Mouse (Mus musculus): ENCODE measurements around the gene Gfi1b. TPM values are rescaled to one million over a fixed set of nuclear protein-coding genes. Genes with fewer than 3 reads are reported as not detected.

The Gfi1b gene
- 1.1 and 2.5 TPM in 2 replicates for polyA plus RNA-seq (2015; fragmentation: Nextera tagmentation; extraction: Ambion mirVana)

- no peak for ATAC-seq
- H3K36me3 ChIP-seq (ENCODE audit: control insufficient read depth, insufficient read depth, low read length) = no peaks in the 10 kb centered on the region
- H3K27ac ChIP-seq (ENCODE audit: low read length) = no peak within 1 kb of the TSS
- H3K4me1 ChIP-seq (ENCODE audit: control insufficient read depth, insufficient read depth, low read length) = 0 out of 2 replicates have a peak, but pooled peaks cover 3% of the 10 kb centered on the region
- no peak within 1 kb of the TSS for H3K4me2 ChIP-seq (ENCODE audit: low read depth, low read length)
- H3K9ac ChIP-seq (ENCODE audit: low read depth, low read length) = no peak within 1 kb of the TSS
- H3K27me3 ChIP-seq (replicated peaks; ENCODE audit: control insufficient read depth, insufficient read depth, low read length) = peaks cover 10% of the 10 kb centered on the region
- H3K9me3 ChIP-seq (ENCODE audit: control insufficient read depth, low read length) = no peaks in the 10 kb centered on the region
- WGBS = 7% methylated on average over 16 of the region's 16 CpGs
- H3K4me3 ChIP-seq (ENCODE audit: low read length) = no peak within 1 kb of the TSS
Observed at GRCm38 (mm10) chr2:28621664-28622171, at the start of gene Gfi1b. Gene Gfi1b, minus strand, starts transcription at chr2:28621982.

DNA sequence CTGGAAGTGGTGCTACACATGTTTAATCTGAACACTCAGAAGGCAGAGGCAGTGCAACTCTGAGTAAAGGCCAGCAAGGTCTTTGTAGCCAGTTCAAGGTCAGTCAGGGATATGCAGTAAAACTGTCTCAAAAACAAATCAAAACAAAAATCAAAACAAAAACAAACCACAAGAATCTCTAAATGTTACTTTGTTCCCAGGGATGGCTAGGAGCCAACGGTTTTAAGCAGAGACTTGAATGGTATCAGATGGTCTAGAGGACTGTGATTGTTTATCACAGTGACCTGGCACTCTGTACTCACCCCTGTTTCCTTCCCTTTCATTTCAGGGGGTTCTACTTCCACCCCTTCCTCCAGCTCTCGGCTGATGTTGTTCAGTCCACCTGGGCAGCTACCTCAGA lies 49.7 kb upstream of the Gfi1b start:
- 96% methylated on average over 2 of the region's 2 CpGs for WGBS
- H3K9me3 ChIP-seq (ENCODE audit: control insufficient read depth, low read length) = no peaks in the 10 kb centered on the region
- H3K27ac ChIP-seq (ENCODE audit: low read length) = no peak overlapping the region
- H3K4me3 ChIP-seq (ENCODE audit: low read length) = no peak overlapping the region
- H3K9ac ChIP-seq (ENCODE audit: low read depth, low read length) = no peak overlapping the region
- no peak for ATAC-seq
- no peak overlapping the region for H3K4me2 ChIP-seq (ENCODE audit: low read depth, low read length)
- H3K36me3 ChIP-seq (ENCODE audit: control insufficient read depth, insufficient read depth, low read length) = peaks cover 6% of the 10 kb centered on the region; the same call in 1 of the 2 replicates
- H3K4me1 ChIP-seq (ENCODE audit: control insufficient read depth, insufficient read depth, low read length) = no peaks in the 10 kb centered on the region
- H3K27me3 ChIP-seq (replicated peaks; ENCODE audit: control insufficient read depth, insufficient read depth, low read length) = no peaks in the 10 kb centered on the region

- ATAC-seq = no peak
- WGBS = 64% methylated on average over 3 of the region's 3 CpGs
- Histone ChIP-seq H3K4me3 (ENCODE audit: low read length) (no peak overlapping the region), H3K27me3 (replicated peaks; ENCODE audit: control insufficient read depth, insufficient read depth, low read length) (no peaks in the 10 kb centered on the region), H3K4me1 (ENCODE audit: control insufficient read depth, insufficient read depth, low read length) (no peaks in the 10 kb centered on the region), H3K9me3 (ENCODE audit: control insufficient read depth, low read length) (no peaks in the 10 kb centered on the region), H3K9ac (ENCODE audit: low read depth, low read length) (no peak overlapping the region), H3K4me2 (ENCODE audit: low read depth, low read length) (no peak overlapping the region), H3K27ac (ENCODE audit: low read length) (no peak overlapping the region), H3K36me3 (ENCODE audit: control insufficient read depth, insufficient read depth, low read length) (peaks cover 18% of the 10 kb centered on the region; the same call in 1 of the 2 replicates)
Observed at GRCm38 (mm10) chr2:28665818-28666217, 44.0 kb upstream of the Gfi1b start.

- no peak for ATAC-seq
- no peaks in the 10 kb centered on the region for H3K4me1 ChIP-seq (ENCODE audit: control insufficient read depth, insufficient read depth, low read length)
- no peaks in the 10 kb centered on the region for H3K9me3 ChIP-seq (ENCODE audit: control insufficient read depth, low read length)
- 90% methylated on average over 3 of the region's 3 CpGs for WGBS
- H3K36me3 ChIP-seq (ENCODE audit: control insufficient read depth, insufficient read depth, low read length) = peaks cover 18% of the 10 kb centered on the region; the same call in 1 of the 2 replicates
- no peak overlapping the region for H3K9ac ChIP-seq (ENCODE audit: low read depth, low read length)
- no peak overlapping the region for H3K27ac ChIP-seq (ENCODE audit: low read length)
- H3K4me2 ChIP-seq (ENCODE audit: low read depth, low read length) = no peak overlapping the region
- no peaks in the 10 kb centered on the region for H3K27me3 ChIP-seq (replicated peaks; ENCODE audit: control insufficient read depth, insufficient read depth, low read length)
- H3K4me3 ChIP-seq (ENCODE audit: low read length) = no peak overlapping the region
Observed at GRCm38 (mm10) chr2:28662891-28663290, 41.1 kb upstream of the Gfi1b start.

- no peaks in the 10 kb centered on the region for H3K4me1 ChIP-seq (ENCODE audit: control insufficient read depth, insufficient read depth, low read length)
- H3K36me3 ChIP-seq (ENCODE audit: control insufficient read depth, insufficient read depth, low read length) = peaks cover 7% of the 10 kb centered on the region
- H3K9ac ChIP-seq (ENCODE audit: low read depth, low read length) = no peak overlapping the region
- ATAC-seq = no peak
- no peaks in the 10 kb centered on the region for H3K9me3 ChIP-seq (ENCODE audit: control insufficient read depth, low read length)
- H3K27me3 ChIP-seq (replicated peaks; ENCODE audit: control insufficient read depth, insufficient read depth, low read length) = no peaks in the 10 kb centered on the region
- H3K4me3 ChIP-seq (ENCODE audit: low read length) = no peak overlapping the region
- no peak overlapping the region for H3K27ac ChIP-seq (ENCODE audit: low read length)
- 79% methylated on average over 8 of the region's 8 CpGs for WGBS
- no peak overlapping the region for H3K4me2 ChIP-seq (ENCODE audit: low read depth, low read length)
Observed at GRCm38 (mm10) chr2:28656216-28656615, 34.4 kb upstream of the Gfi1b start.

GRCm38 (mm10) chr2:28654295-28654694 lies 32.5 kb upstream of the Gfi1b start:
- 58% methylated on average over 2 of the region's 2 CpGs for WGBS
- H3K9ac ChIP-seq (ENCODE audit: low read depth, low read length) = no peak overlapping the region
- H3K4me1 ChIP-seq (ENCODE audit: control insufficient read depth, insufficient read depth, low read length) = no peaks in the 10 kb centered on the region
- H3K4me2 ChIP-seq (ENCODE audit: low read depth, low read length) = no peak overlapping the region
- H3K4me3 ChIP-seq (ENCODE audit: low read length) = no peak overlapping the region
- peaks cover 7% of the 10 kb centered on the region for H3K36me3 ChIP-seq (ENCODE audit: control insufficient read depth, insufficient read depth, low read length)
- H3K9me3 ChIP-seq (ENCODE audit: control insufficient read depth, low read length) = no peaks in the 10 kb centered on the region
- no peak for ATAC-seq
- no peak overlapping the region for H3K27ac ChIP-seq (ENCODE audit: low read length)
- H3K27me3 ChIP-seq (replicated peaks; ENCODE audit: control insufficient read depth, insufficient read depth, low read length) = no peaks in the 10 kb centered on the region

GRCm38 (mm10) chr2:28653351-28653750 lies 31.6 kb upstream of the Gfi1b start:
- H3K27me3 ChIP-seq (replicated peaks; ENCODE audit: control insufficient read depth, insufficient read depth, low read length) = no peaks in the 10 kb centered on the region

DNA sequence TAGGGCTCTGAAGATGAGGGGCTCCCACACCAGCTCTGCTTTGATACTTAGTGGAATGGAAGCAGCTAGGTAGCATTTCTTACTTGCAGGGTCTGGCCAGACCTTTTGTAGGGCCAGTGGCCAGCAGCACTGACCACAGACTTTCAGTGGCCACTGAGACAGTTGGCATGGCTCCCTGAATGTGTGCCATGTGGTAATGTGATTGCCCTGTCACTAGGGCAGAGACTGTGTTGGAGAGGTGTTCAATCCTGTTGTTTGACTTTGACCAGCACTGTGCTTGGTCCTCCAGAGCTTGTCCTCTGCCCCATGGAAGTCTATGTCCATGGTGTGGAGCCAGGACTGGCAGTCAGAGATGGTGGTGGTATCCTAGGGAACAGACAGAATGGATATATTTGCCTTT lies 28.7 kb upstream of the Gfi1b start:
- peaks cover 7% of the 10 kb centered on the region for H3K36me3 ChIP-seq (ENCODE audit: control insufficient read depth, insufficient read depth, low read length)
- no peaks in the 10 kb centered on the region for H3K27me3 ChIP-seq (replicated peaks; ENCODE audit: control insufficient read depth, insufficient read depth, low read length)
- no peak overlapping the region for H3K9ac ChIP-seq (ENCODE audit: low read depth, low read length)
- no peak overlapping the region for H3K4me2 ChIP-seq (ENCODE audit: low read depth, low read length)
- no peak for ATAC-seq
- H3K27ac ChIP-seq (ENCODE audit: low read length) = no peak overlapping the region
- no peak overlapping the region for H3K4me3 ChIP-seq (ENCODE audit: low read length)
- H3K9me3 ChIP-seq (ENCODE audit: control insufficient read depth, low read length) = no peaks in the 10 kb centered on the region
- no peaks in the 10 kb centered on the region for H3K4me1 ChIP-seq (ENCODE audit: control insufficient read depth, insufficient read depth, low read length)

More at GRCm38 (mm10) chr2:28653351-28653750, 31.6 kb upstream of the Gfi1b start:
- Histone ChIP-seq H3K27ac (ENCODE audit: low read length) (no peak overlapping the region), H3K36me3 (ENCODE audit: control insufficient read depth, insufficient read depth, low read length) (peaks cover 7% of the 10 kb centered on the region), H3K4me1 (ENCODE audit: control insufficient read depth, insufficient read depth, low read length) (no peaks in the 10 kb centered on the region), H3K9ac (ENCODE audit: low read depth, low read length) (no peak overlapping the region), H3K4me3 (ENCODE audit: low read length) (no peak overlapping the region), H3K4me2 (ENCODE audit: low read depth, low read length) (no peak overlapping the region), H3K9me3 (ENCODE audit: control insufficient read depth, low read length) (no peaks in the 10 kb centered on the region)
- ATAC-seq = no peak
- WGBS = 95% methylated on average over 7 of the region's 7 CpGs

- Histone ChIP-seq H3K27me3 (replicated peaks; ENCODE audit: control insufficient read depth, insufficient read depth, low read length) (no peaks in the 10 kb centered on the region), H3K36me3 (ENCODE audit: control insufficient read depth, insufficient read depth, low read length) (no peaks in the 10 kb centered on the region), H3K9me3 (ENCODE audit: control insufficient read depth, low read length) (no peaks in the 10 kb centered on the region), H3K4me1 (ENCODE audit: control insufficient read depth, insufficient read depth, low read length) (peaks cover 14% of the 10 kb centered on the region), H3K9ac (ENCODE audit: low read depth, low read length) (no peak overlapping the region), H3K4me3 (ENCODE audit: low read length) (no peak overlapping the region), H3K27ac (ENCODE audit: low read length) (no peak overlapping the region), H3K4me2 (ENCODE audit: low read depth, low read length) (no peak overlapping the region)
- no peak for ATAC-seq
- 89% methylated on average over 3 of the region's 3 CpGs for WGBS
Observed at GRCm38 (mm10) chr2:28643081-28643480, 21.3 kb upstream of the Gfi1b start.

- peak; percentile 66 for ATAC-seq
- Histone ChIP-seq H3K9me3 (ENCODE audit: control insufficient read depth, low read length) (no peaks in the 10 kb centered on the region), H3K4me3 (ENCODE audit: low read length) (peak overlapping the region; percentile 99), H3K9ac (ENCODE audit: low read depth, low read length) (peak overlapping the region; percentile 95), H3K4me2 (ENCODE audit: low read depth, low read length) (peak overlapping the region; percentile 66), H3K27me3 (replicated peaks; ENCODE audit: control insufficient read depth, insufficient read depth, low read length) (no peaks in the 10 kb centered on the region), H3K36me3 (ENCODE audit: control insufficient read depth, insufficient read depth, low read length) (no peaks in the 10 kb centered on the region), H3K4me1 (ENCODE audit: control insufficient read depth, insufficient read depth, low read length) (peaks cover 14% of the 10 kb centered on the region), H3K27ac (ENCODE audit: low read length) (peak overlapping the region; percentile 78)
- WGBS = under 1% methylated on average over 43 of the region's 43 CpGs
Observed at GRCm38 (mm10) chr2:28641435-28641941, 19.7 kb upstream of the Gfi1b start.

All from intestine, embryonic 16.5 days (tissue).